Mouse (Mus musculus): ENCODE results near the gene Mta1.

The Mta1 gene

DNA sequence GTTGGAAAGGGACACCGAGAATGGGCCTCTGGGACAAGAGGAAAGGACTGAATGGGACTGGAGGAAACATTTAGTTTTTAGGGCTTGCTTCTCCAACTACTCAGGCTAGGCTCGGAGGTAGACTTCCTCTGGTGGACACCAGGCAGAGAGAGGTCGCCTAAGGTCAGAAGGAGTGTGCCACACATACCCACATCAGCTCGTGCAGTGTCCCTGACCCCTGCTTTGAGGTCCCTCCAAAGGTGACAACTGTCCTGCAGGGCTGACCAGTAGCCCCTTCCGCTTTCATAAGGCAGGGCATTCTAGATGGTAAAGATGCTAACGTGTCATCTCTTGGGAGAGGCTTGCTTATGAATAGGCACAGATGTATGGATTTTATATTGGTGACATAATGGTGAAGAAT lies 22.6 kb upstream of the Mta1 start:
- Histone ChIP-seq H3K36me3 (ENCODE audit: insufficient read depth, low read length) (peaks cover 18% of the 10 kb centered on the region), H3K4me3 (replicated peaks; ENCODE audit: low read length) (no peak overlapping the region), H3K4me1 (replicated peaks; ENCODE audit: low read depth, low read length) (peaks cover 33% of the 10 kb centered on the region), H3K27me3 (ENCODE audit: insufficient read depth, low read length) (peaks cover 1% of the 10 kb centered on the region), H3K9me3 (ENCODE audit: low read length) (no peaks in the 10 kb centered on the region)
- TF ChIP-seq POU5F1 (IDR thresholded peaks at IDR 0.05; ENCODE audit: borderline replicate concordance, low read length) (no peak), CTCF (conservative IDR thresholded peaks at IDR 0.05; ENCODE audit: low read length) (no peak), NANOG (IDR thresholded peaks at IDR 0.05; ENCODE audit: borderline replicate concordance, low read length) (no peak)

DNA sequence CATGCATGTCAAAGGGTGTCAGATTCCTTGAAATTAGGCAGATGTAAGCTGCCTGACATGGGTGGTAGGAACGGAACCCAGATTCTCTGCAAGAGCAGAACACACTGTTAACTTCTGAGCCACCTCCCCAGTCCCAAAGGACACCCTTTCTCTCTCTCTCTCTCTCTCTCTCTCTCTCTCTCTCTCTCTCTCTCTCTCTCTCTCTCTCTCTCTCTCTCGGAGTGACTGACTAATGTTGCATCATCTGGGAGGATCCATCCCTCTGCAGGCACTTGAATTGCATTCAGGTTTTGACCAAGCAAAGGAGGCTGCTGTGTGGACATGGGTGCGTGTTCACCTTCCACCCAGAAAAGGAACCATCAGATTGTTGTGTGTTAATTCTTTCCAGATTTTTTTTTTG lies 10.8 kb upstream of the Mta1 start:
- H3K27me3 ChIP-seq (ENCODE audit: insufficient read depth, low read length) = peaks cover 40% of the 10 kb centered on the region
- H3K4me1 ChIP-seq (replicated peaks; ENCODE audit: low read depth, low read length) = peaks cover 42% of the 10 kb centered on the region
- no peaks in the 10 kb centered on the region for H3K9me3 ChIP-seq (ENCODE audit: low read length)
- H3K4me3 ChIP-seq (replicated peaks; ENCODE audit: low read length) = no peak overlapping the region
- no peaks in the 10 kb centered on the region for H3K36me3 ChIP-seq (ENCODE audit: insufficient read depth, low read length)
- TF ChIP-seq CTCF (conservative IDR thresholded peaks at IDR 0.05; ENCODE audit: low read length) (no peak), POU5F1 (IDR thresholded peaks at IDR 0.05; ENCODE audit: borderline replicate concordance, low read length) (no peak), NANOG (IDR thresholded peaks at IDR 0.05; ENCODE audit: borderline replicate concordance, low read length) (no peak)

DNA sequence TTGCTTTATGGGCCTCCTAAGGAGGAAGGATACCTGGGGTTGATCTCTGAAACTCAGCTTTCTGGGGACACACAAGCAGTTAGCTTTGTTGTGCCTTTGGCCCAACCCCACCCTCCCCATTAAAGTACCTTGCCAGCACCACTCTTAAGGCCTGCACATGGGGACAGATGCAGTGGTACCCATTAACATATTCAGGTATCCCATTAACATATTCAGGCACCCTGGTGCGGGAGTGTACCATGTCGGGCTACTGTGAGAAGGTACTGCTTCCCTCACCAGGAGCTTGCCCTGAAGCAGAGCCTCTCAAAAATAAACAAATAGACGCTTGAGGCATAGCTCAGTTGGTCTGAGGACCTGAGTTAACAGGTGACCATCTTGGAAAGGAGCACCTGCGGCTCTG lies 10.1 kb upstream of the Mta1 start:
- Histone ChIP-seq H3K27me3 (ENCODE audit: insufficient read depth, low read length) (peaks cover 40% of the 10 kb centered on the region), H3K36me3 (ENCODE audit: insufficient read depth, low read length) (no peaks in the 10 kb centered on the region), H3K4me1 (replicated peaks; ENCODE audit: low read depth, low read length) (peaks cover 42% of the 10 kb centered on the region), H3K4me3 (replicated peaks; ENCODE audit: low read length) (peak overlapping the region; percentile 64), H3K9me3 (ENCODE audit: low read length) (no peaks in the 10 kb centered on the region)
- TF ChIP-seq NANOG (IDR thresholded peaks at IDR 0.05; ENCODE audit: borderline replicate concordance, low read length) (no peak), POU5F1 (IDR thresholded peaks at IDR 0.05; ENCODE audit: borderline replicate concordance, low read length) (no peak), CTCF (conservative IDR thresholded peaks at IDR 0.05; ENCODE audit: low read length) (no peak)

DNA sequence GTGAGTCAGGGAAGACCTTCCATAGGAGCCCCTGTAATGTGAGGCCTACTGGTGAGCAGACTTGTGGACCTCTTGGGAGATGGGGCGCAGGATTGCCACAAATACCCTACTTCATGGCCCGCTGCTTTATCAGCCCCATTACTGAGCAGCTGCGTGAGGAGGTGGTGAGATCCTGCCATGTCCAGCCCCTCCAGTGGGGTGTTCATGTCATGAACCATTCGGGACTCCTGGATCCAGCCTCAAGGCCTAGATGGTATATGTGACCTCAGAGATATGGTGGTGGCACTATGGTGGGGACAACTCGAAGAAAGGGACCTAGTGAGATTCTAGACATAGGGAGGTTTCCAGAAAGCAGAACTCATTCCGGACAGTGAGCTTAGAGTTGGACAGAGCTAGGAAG lies 9.0 kb upstream of the Mta1 start:
- H3K4me1 ChIP-seq (replicated peaks; ENCODE audit: low read depth, low read length) = peaks cover 39% of the 10 kb centered on the region

DNA sequence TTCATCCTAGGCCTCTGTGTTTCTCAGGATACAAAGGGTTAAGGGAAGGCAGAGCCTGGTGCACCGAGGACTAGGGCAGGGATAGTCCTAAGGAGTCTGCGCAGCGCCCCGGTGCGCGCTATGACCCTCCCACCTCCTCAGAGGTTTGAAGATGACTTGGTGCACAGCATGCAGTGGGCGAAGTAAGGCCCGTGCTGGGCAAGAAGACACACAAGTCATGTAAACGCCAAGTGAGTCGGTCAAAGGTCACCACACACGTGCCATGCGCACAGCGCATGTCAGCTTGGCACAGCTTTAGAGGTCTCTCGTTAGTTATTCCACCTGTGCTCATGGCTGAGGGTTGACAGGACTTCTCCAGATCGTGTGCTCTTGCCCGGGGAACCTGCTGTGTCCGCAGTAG lies 8.0 kb upstream of the Mta1 start:
- no peak for TF ChIP-seq NANOG (IDR thresholded peaks at IDR 0.05; ENCODE audit: borderline replicate concordance, low read length)
- TF ChIP-seq CTCF (conservative IDR thresholded peaks at IDR 0.05; ENCODE audit: low read length) = no peak
- TF ChIP-seq POU5F1 (IDR thresholded peaks at IDR 0.05; ENCODE audit: borderline replicate concordance, low read length) = no peak
- Histone ChIP-seq H3K36me3 (ENCODE audit: insufficient read depth, low read length) (no peaks in the 10 kb centered on the region), H3K27me3 (ENCODE audit: insufficient read depth, low read length) (peaks cover 32% of the 10 kb centered on the region), H3K4me1 (replicated peaks; ENCODE audit: low read depth, low read length) (peaks cover 43% of the 10 kb centered on the region), H3K9me3 (ENCODE audit: low read length) (no peaks in the 10 kb centered on the region), H3K4me3 (replicated peaks; ENCODE audit: low read length) (no peak overlapping the region)

More for the DNA sequence above, 9.0 kb upstream of the Mta1 start:
- no peaks in the 10 kb centered on the region for H3K36me3 ChIP-seq (ENCODE audit: insufficient read depth, low read length)
- peak overlapping the region; percentile 64; the same call in 1 of the 2 replicates for H3K4me3 ChIP-seq (replicated peaks; ENCODE audit: low read length)
- TF ChIP-seq NANOG (IDR thresholded peaks at IDR 0.05; ENCODE audit: borderline replicate concordance, low read length) (no peak), POU5F1 (IDR thresholded peaks at IDR 0.05; ENCODE audit: borderline replicate concordance, low read length) (no peak), CTCF (conservative IDR thresholded peaks at IDR 0.05; ENCODE audit: low read length) (no peak)
- peaks cover 36% of the 10 kb centered on the region for H3K27me3 ChIP-seq (ENCODE audit: insufficient read depth, low read length)
- no peaks in the 10 kb centered on the region for H3K9me3 ChIP-seq (ENCODE audit: low read length)

DNA sequence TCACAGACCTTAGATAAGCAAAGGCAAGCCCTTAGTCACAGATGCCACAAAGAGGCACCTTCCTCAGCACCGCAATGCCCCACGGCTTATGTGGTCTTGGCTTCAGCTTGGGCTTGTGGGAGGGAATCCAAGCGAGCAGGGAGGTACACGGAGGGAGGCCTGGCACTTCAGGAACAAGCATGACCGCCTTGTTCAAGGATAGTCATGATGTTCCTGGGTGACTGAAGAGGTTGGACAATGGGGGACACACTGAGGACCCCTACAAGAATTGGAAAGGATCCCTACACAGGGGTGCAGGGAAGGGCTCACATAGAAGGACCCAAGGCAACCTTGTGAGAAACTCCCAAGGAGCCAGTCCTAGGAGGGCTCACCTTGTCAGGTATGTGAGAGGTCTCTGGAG lies 1.0 kb upstream of the Mta1 start:
- Histone ChIP-seq H3K4me3 (replicated peaks; ENCODE audit: low read length) (peak overlapping the region; percentile 91), H3K36me3 (ENCODE audit: insufficient read depth, low read length) (peaks cover 20% of the 10 kb centered on the region), H3K9me3 (ENCODE audit: low read length) (no peaks in the 10 kb centered on the region), H3K4me1 (replicated peaks; ENCODE audit: low read depth, low read length) (peaks cover 64% of the 10 kb centered on the region), H3K27me3 (ENCODE audit: insufficient read depth, low read length) (peaks cover 18% of the 10 kb centered on the region)
- TF ChIP-seq POU5F1 (IDR thresholded peaks at IDR 0.05; ENCODE audit: borderline replicate concordance, low read length) (no peak), CTCF (conservative IDR thresholded peaks at IDR 0.05; ENCODE audit: low read length) (no peak)

DNA sequence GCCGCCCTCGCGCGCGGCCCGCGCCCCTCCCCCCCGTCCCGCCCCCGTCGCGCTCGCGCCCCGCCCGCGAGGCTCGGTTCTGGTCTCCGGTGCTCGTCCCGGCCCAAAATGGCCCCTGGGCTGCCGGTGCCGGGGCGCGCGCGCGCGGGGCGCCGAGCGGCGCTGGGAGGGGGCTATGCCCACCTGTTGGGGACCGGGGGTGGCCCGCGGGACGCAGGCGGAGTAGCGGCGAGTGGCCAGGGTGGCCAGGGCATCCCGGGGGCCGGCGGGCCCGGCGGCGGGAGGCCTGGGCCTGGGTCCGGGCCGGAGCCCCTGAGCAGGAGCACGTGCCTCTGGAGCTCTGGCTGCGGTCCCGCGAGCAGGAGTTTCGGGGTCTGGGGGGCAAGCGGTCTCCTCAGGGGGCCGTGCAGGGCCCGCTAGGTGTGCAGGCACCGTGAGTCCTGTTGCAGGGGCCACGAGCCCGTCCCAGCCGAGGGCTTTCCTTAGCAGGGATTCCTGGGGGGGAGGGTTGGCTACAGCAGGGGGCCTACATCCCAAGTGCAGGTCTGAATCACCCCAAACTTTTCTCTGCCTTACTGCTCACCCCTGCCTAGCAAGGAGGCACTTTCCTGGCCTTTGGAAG lies 563 bp downstream of the Mta1 start:
- Histone ChIP-seq H3K27me3 (ENCODE audit: insufficient read depth, low read length) (peaks cover 18% of the 10 kb centered on the region), H3K36me3 (ENCODE audit: insufficient read depth, low read length) (peaks cover 31% of the 10 kb centered on the region), H3K4me3 (replicated peaks; ENCODE audit: low read length) (peak overlapping the region; percentile 91), H3K9me3 (ENCODE audit: low read length) (no peaks in the 10 kb centered on the region), H3K4me1 (replicated peaks; ENCODE audit: low read depth, low read length) (peaks cover 80% of the 10 kb centered on the region)
- TF ChIP-seq CTCF (conservative IDR thresholded peaks at IDR 0.05; ENCODE audit: low read length) = no peak
- no peak for TF ChIP-seq POU5F1 (IDR thresholded peaks at IDR 0.05; ENCODE audit: borderline replicate concordance, low read length)
- TF ChIP-seq NANOG (IDR thresholded peaks at IDR 0.05; ENCODE audit: borderline replicate concordance, low read length) = no peak

DNA sequence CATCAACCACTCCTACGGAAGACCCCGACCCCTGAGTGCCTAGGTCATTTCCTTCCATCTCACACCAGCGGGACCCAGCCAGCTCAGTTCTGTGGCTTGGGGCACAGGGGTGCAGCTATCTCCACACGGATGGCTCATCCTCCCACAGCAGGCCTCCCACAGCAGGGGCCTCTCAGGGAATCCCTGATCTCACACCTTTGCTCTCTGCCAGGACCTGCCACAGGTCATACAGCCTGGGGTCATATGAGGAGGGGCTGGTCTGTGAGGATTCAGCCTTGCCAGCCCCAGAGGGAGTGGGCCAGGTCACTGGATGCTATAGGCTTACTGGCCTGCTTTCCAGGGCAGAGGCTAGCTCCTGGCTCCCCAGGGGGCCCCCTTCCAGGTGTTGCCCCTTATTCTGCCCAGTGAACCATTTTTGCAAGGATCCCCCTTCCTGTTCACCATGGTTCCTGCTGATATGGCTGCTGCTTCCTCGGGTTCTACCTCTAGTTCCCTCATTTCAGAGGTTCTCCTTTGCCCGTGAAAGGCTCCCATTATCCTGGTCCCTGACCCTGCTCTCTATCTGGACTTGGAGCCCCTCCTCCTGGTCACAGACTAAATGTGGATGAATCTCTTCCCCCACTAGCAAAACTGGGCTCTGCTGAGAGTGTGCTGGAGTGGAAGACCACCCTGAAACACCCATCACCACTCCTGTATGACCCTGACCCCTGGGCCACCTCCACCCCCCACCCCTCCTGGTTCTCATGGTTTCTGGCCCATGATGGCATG lies 1.6 kb downstream of the Mta1 start:
- Histone ChIP-seq H3K4me3 (replicated peaks; ENCODE audit: low read length) (peak overlapping the region; percentile 91), H3K9me3 (ENCODE audit: low read length) (no peaks in the 10 kb centered on the region), H3K36me3 (ENCODE audit: insufficient read depth, low read length) (peaks cover 32% of the 10 kb centered on the region), H3K4me1 (replicated peaks; ENCODE audit: low read depth, low read length) (peaks cover 90% of the 10 kb centered on the region), H3K27me3 (ENCODE audit: insufficient read depth, low read length) (peaks cover 18% of the 10 kb centered on the region)
- TF ChIP-seq CTCF (conservative IDR thresholded peaks at IDR 0.05; ENCODE audit: low read length) (no peak), POU5F1 (IDR thresholded peaks at IDR 0.05; ENCODE audit: borderline replicate concordance, low read length) (no peak), NANOG (IDR thresholded peaks at IDR 0.05; ENCODE audit: borderline replicate concordance, low read length) (no peak)
